Mouse (Mus musculus): ENCODE results near the gene Hoxa2.

DNA sequence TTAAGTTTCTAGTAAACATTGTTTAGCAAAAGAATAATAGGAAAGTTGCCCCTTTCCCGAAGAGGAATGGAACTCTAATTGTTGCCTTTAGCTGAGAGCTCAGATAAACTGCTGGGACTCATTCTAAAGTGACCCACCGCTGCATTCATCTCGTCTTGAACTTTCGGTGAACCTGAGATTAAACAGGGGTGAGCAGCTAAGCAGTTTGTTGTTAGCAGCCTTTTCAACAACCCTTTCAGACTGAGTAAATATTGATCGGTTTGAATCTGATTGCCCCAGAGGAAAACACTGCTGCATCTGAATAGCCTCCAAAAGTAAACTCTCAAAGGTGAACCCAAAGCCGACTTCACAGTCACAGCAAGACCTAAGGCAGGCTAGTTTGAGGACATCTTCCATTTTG lies 11.4 kb downstream of the Hoxa2 start:
- TF ChIP-seq CTCF (IDR thresholded peaks at IDR 0.05; ENCODE audit: borderline replicate concordance, control insufficient read depth, extremely low read depth, insufficient read depth, low read length, poor library complexity) (no peak), POLR2A (IDR thresholded peaks at IDR 0.05; ENCODE audit: control insufficient read depth, extremely low read depth, insufficient read depth, low read length, poor library complexity) (no peak)
